Mouse (Mus musculus): Measurements from ENCODE around the gene Slc25a47.

- TF ChIP-seq CTCF (IDR thresholded peaks at IDR 0.05; ENCODE audit: control insufficient read depth, insufficient read depth, insufficient read length) (no peak), MYOD1 (IDR thresholded peaks at IDR 0.05; ENCODE audit: control insufficient read depth, insufficient read length, low read depth) (no peak), FOSL1 (IDR thresholded peaks at IDR 0.05; ENCODE audit: insufficient read depth, low read length, poor library complexity, severe bottlenecking) (no peak), MAX (IDR thresholded peaks at IDR 0.05) (peak; percentile 8), USF1 (IDR thresholded peaks at IDR 0.05; ENCODE audit: low read depth) (no peak), MYOG (IDR thresholded peaks at IDR 0.05; ENCODE audit: control insufficient read depth, extremely low read depth, insufficient read length) (no peak)
Measured at GRCm38 (mm10) chr12:108792546-108793452, 43.0 kb upstream of the Slc25a47 start, which contains the start of gene Yy1.

Data from C2C12 (cell line).